ENCODE assay signal across 14 mouse cellular contexts in genomic region chr4:154480143-154480542, GRCm38 (mm10).
DNase-seq lines count a peak whose midpoint lies in the region; ATAC-seq lines count a peak whose summit lies in the region.
"Had no signal": no experiment of that assay in that cellular context is flagged by ENCODE, and none has a peak within 500 bp of the region (broad histone marks: within the 10 kb centered on the region; RNA-seq: fewer than 3 reads in every experiment).

No protein-coding gene starts in this region.

- H3K4me3 ChIP-seq in embryonic facial prominence, embryonic 13.5 days: no peak overlapping the region
- H3K4me3 ChIP-seq in embryonic facial prominence, embryonic 10.5 days: no peak overlapping the region
- no peak overlapping the region for H3K4me3 ChIP-seq in kidney, embryonic 16.5 days (ENCODE audit: low read length)

- H3K4me1 ChIP-seq in embryonic facial prominence, embryonic 13.5 days: peaks cover 59% of the 10 kb centered on the region
- H3K4me1 ChIP-seq in embryonic facial prominence, embryonic 10.5 days: peaks cover 96% of the 10 kb centered on the region
- peaks cover 59% of the 10 kb centered on the region for H3K4me1 ChIP-seq in kidney, embryonic 16.5 days (ENCODE audit: insufficient read depth, low read length)

- WGBS in embryonic facial prominence, embryonic 13.5 days: 47% methylated on average over 15 of the region's 15 CpGs
- 47% methylated on average over 15 of the region's 15 CpGs for WGBS in embryonic facial prominence, embryonic 10.5 days
- WGBS in kidney, embryonic 16.5 days: 33% methylated on average over 15 of the region's 15 CpGs

- peak overlapping the region; percentile 16; the same call in 1 of the 2 replicates for H3K27ac ChIP-seq in embryonic facial prominence, embryonic 13.5 days
- no peak overlapping the region for H3K27ac ChIP-seq in embryonic facial prominence, embryonic 10.5 days (replicated peaks)
- H3K27ac ChIP-seq in kidney, embryonic 16.5 days (ENCODE audit: low read length): peak overlapping the region; percentile 90
- H3K27ac ChIP-seq: hindbrain, postnatal 0 days had no signal

- no peak overlapping the region for H3K9ac ChIP-seq in embryonic facial prominence, embryonic 13.5 days
- no peak overlapping the region for H3K9ac ChIP-seq in kidney, embryonic 16.5 days (replicated peaks; ENCODE audit: low read length)
- H3K9ac ChIP-seq: forebrain, postnatal 0 days; liver, postnatal 0 days had no signal

- H3K27me3 ChIP-seq in embryonic facial prominence, embryonic 13.5 days: peaks cover 39% of the 10 kb centered on the region
- H3K27me3 ChIP-seq in embryonic facial prominence, embryonic 10.5 days (replicated peaks; ENCODE audit: low read depth, poor library complexity, severe bottlenecking): peaks cover 98% of the 10 kb centered on the region
- peaks cover 56% of the 10 kb centered on the region for H3K27me3 ChIP-seq in kidney, embryonic 16.5 days (ENCODE audit: insufficient read depth, low read length)

- no peaks in the 10 kb centered on the region for H3K9me3 ChIP-seq in embryonic facial prominence, embryonic 13.5 days
- H3K9me3 ChIP-seq in embryonic facial prominence, embryonic 10.5 days: no peaks in the 10 kb centered on the region
- no peaks in the 10 kb centered on the region for H3K9me3 ChIP-seq in kidney, embryonic 16.5 days (ENCODE audit: low read length)

- DNase-seq in embryonic facial prominence, embryonic 10.5 days (ENCODE audit: low spot score): no peak
- DNase-seq in kidney, adult 11 months: peak; percentile 56
- DNase-seq in kidney, adult 9 months: no peak
- peak; percentile 40 for DNase-seq in lung, postnatal 36 days
- DNase-seq in adrenal gland, postnatal 36 days: no peak
- no peak for DNase-seq in layer of hippocampus, adult 8-10 months (ENCODE audit: low spot score in 2 of 2)
- DNase-seq: adrenal gland, postnatal 10 days; cerebellum, postnatal 14 days; forebrain, postnatal 0 days; liver, postnatal 0 days; midbrain, embryonic 14.5 days had no signal

- ATAC-seq in embryonic facial prominence, embryonic 13.5 days (ENCODE audit: insufficient number of reproducible peaks, insufficient read depth, low FRiP score, low TSS enrichment, low read depth): no peak
- ATAC-seq in kidney, embryonic 16.5 days (ENCODE audit: low FRiP score, low TSS enrichment): peak; percentile 32; the same call in 1 of the 2 replicates
- ATAC-seq: forebrain, postnatal 0 days; hindbrain, postnatal 0 days; liver, postnatal 0 days had no signal

- H3K36me3 ChIP-seq in embryonic facial prominence, embryonic 13.5 days: no peaks in the 10 kb centered on the region
- peaks cover 11% of the 10 kb centered on the region for H3K36me3 ChIP-seq in embryonic facial prominence, embryonic 10.5 days (replicated peaks)
- H3K36me3 ChIP-seq in kidney, embryonic 16.5 days (ENCODE audit: insufficient read depth, low read length): no peaks in the 10 kb centered on the region

- H3K4me2 ChIP-seq in embryonic facial prominence, embryonic 13.5 days: no peak overlapping the region
- H3K4me2 ChIP-seq in kidney, embryonic 16.5 days (replicated peaks; ENCODE audit: low read depth, low read length): peak overlapping the region; percentile 19; the same call in 1 of the 2 replicates

Comparison
In these comparisons a context has a peak if more than half of its experiments do, and no peak if none do; other contexts are left out.
1. DNase-seq: peak in kidney, adult 11 months (single experiment) and lung, postnatal 36 days (single experiment); none in embryonic facial prominence, embryonic 10.5 days (single experiment), kidney, adult 9 months (single experiment), adrenal gland, postnatal 36 days (0 of 2) and layer of hippocampus, adult 8-10 months (0 of 2).